Mouse (Mus musculus) ES-E14 (cell line): ENCODE measurements around the gene Nrap. TPM values are rescaled to one million over a fixed set of nuclear protein-coding genes. Genes with fewer than 3 reads are reported as not detected.

Source experiments
- DNase-seq: peaks from one replicate; pipeline ENCODE4 v3.0.0-alpha.2; 2013; ENCODE audit warnings: low read depth, low spot score
- H3K27ac ChIP-seq: 2 replicates; pipeline ENCODE4 v1.5.1; 2012; ENCODE audit warnings: low read depth, mild to moderate bottlenecking, low read length, moderate library complexity, mixed read lengths; ENCODE audit not compliant: poor library complexity, insufficient read depth, severe bottlenecking
- H3K36me3 ChIP-seq: 2 replicates; pipeline ENCODE4 v1.6.1; 2012; ENCODE audit warnings: mild to moderate bottlenecking, low read length, moderate library complexity, mixed read lengths; ENCODE audit not compliant: control insufficient read depth, poor library complexity, insufficient read depth, severe bottlenecking
- H3K4me1 ChIP-seq, 2 experiments: fragments of 150-350 bp in 1 of 2; sonication (generic) in 1 of 2; 2 replicates each; pipeline ENCODE4 v1.6.1; 2012; ENCODE audit warnings: low read length in 2 of 2, mild to moderate bottlenecking in 1 of 2, mixed read lengths in 1 of 2; ENCODE audit not compliant: control insufficient read depth in 2 of 2, insufficient read depth in 2 of 2, poor library complexity in 1 of 2
- H3K4me3 ChIP-seq, 2 experiments: fragments of 150-350 bp in 1 of 2; sonication (generic) in 1 of 2; 2 replicates each; pipeline ENCODE4 v1.5.1; 2012; ENCODE audit warnings: low read length in 2 of 2, low read depth in 1 of 2, mild to moderate bottlenecking in 1 of 2, mixed read lengths in 1 of 2; ENCODE audit not compliant: insufficient read depth in 1 of 2, poor library complexity in 1 of 2, severe bottlenecking in 1 of 2
- H3K9ac ChIP-seq: 2 replicates; pipeline ENCODE4 v1.6.1; 2012; ENCODE audit warnings: low read depth, mild to moderate bottlenecking, low read length, mixed read lengths; ENCODE audit not compliant: poor library complexity, insufficient read depth, severe bottlenecking
- H3K9me3 ChIP-seq: fragments of 150-350 bp; sonication (generic); 2 replicates; pipeline ENCODE4 v1.6.1; 2012; ENCODE audit warnings: low read depth, mild to moderate bottlenecking, low read length; ENCODE audit not compliant: control insufficient read depth, insufficient read depth
- CHD2 ChIP-seq: IDR thresholded peaks from 2 replicates; pipeline ENCODE4 v1.6.1; 2014; ENCODE audit warnings: mild to moderate bottlenecking, low read depth, low read length, inconsistent platforms
- HCFC1 ChIP-seq: IDR thresholded peaks from 2 replicates; pipeline ENCODE4 v1.6.1; 2012; ENCODE audit warnings: low read length, inconsistent platforms, borderline replicate concordance; ENCODE audit not compliant: insufficient read depth
- MAFK ChIP-seq: IDR thresholded peaks from 2 replicates; pipeline ENCODE4 v1.6.1; 2014; ENCODE audit warnings: mild to moderate bottlenecking, low read depth, low read length, inconsistent platforms; ENCODE audit not compliant: insufficient read depth
- ZC3H11A ChIP-seq: IDR thresholded peaks from 2 replicates; pipeline ENCODE4 v1.6.1; 2012; ENCODE audit warnings: low read depth, mild to moderate bottlenecking, inconsistent platforms, low read length, borderline replicate concordance
- ZNF384 ChIP-seq: IDR thresholded peaks from 2 replicates; pipeline ENCODE4 v1.6.1; 2012; ENCODE audit warnings: low read depth, low read length, inconsistent platforms
- in situ Hi-C, 2 experiments: fragments of 600-800 bp; cut with MboI; formaldehyde crosslinking; loops; one replicate each; pipeline ENCODE4 v1.15.1; 2025; ENCODE audit warnings: low sequenced_read_pairs in 2 of 2, inconsistent platforms in 1 of 2; ENCODE audit not compliant: unreplicated experiment in 2 of 2
- total RNA-seq: library from RNA; depleted of rRNA; stranded (reverse); fragments of 300-350 nt; gene quantifications from 2 replicates; pipeline ENCODE4 v1.2.3, GENCODE M21; 2012

Gene Nrap
- total RNA-seq, 1 experiment: 0.09 TPM

DNA sequence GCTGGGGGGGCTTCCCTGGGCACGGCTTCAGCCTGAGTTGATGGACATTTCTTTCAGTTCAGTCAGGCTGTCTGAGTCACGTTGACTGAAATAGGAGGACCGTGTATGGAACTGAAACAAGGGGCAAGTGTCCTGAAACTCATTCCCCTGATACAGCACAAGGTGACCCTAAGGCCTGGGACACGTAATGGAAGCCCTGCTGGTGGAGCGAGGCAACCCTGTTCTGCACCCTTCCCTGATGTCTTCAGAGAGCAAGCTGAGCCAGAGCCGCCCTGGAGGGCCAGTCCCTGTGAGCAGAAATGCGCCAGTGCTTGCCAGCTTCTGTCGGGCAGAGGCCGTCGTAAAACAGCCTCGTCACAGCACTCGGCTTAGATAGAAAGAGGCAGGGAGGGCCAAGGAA is 53.0 kb downstream of the Nrap start:
- no peaks in the 10 kb centered on the region for H3K4me1 ChIP-seq
- H3K4me3 ChIP-seq: no peak overlapping the region
- H3K27ac ChIP-seq: no peak overlapping the region
- in situ Hi-C loops: no loop called here
- no peak overlapping the region for H3K9ac ChIP-seq
- no peaks in the 10 kb centered on the region for H3K9me3 ChIP-seq
- no peaks in the 10 kb centered on the region for H3K36me3 ChIP-seq
- TF ChIP-seq CHD2 (no peak), HCFC1 (no peak), ZC3H11A (no peak), MAFK (no peak), ZNF384 (no peak)
- no peak for DNase-seq

DNA sequence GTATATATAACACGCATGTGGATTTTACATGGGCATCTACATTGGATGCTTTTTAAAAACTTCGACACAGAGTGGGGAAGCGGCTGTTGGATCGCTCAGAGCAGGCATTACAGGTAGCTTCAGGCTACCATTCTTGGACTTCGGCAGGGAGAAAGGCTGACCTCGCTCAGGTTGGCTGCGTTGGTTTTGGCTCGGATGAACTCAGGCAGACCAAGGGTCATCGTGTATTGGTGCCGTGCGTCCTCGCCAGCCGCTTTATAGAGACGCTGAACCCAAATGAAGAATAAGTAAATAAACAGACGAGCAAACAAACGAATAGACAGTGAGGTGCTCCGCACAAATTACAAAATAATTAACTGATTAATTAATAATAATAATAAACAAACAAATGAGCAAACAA is 53.5 kb downstream of the Nrap start:
- no peaks in the 10 kb centered on the region for H3K4me1 ChIP-seq
- no peaks in the 10 kb centered on the region for H3K36me3 ChIP-seq
- no peak for DNase-seq
- H3K9me3 ChIP-seq: no peaks in the 10 kb centered on the region
- no peak overlapping the region for H3K9ac ChIP-seq
- H3K27ac ChIP-seq: no peak overlapping the region
- TF ChIP-seq ZC3H11A: no peak
- TF ChIP-seq MAFK: no peak
- TF ChIP-seq ZNF384: no peak
- no peak for TF ChIP-seq CHD2
- TF ChIP-seq HCFC1: no peak
- in situ Hi-C loops: no loop called here
- H3K4me3 ChIP-seq: no peak overlapping the region

DNA sequence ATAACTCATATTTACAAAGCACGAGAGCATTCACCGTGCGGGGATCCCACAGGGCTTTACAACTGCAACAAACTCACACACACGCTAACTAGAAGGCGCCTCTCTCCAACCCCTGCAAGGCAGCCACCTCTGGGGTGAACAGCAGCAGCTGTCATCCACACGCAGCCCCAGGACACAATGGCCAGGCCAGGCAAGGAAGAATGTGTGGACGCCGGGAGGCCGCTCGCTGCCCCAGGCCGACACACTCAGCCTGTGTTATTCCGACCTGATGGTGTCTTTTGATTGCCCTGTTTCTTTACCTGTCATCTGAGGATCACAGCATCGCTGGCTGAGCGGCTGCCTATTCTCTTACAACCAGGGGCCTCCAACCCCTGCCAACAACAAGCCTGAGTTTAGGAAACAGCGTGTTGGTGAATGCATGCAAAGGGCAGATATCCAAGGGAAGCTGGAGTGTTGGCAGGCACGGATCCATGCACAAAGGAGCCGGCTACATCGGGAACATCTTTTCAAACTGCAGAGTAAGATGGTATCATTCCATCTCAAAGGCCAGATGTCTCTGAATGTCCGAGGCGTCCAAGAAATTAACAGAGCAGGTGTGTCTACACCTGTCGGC is 63.5 kb downstream of the Nrap start:
- Histone ChIP-seq H3K36me3 (no peaks in the 10 kb centered on the region), H3K9me3 (no peaks in the 10 kb centered on the region), H3K27ac (no peak overlapping the region), H3K4me3 (no peak overlapping the region), H3K4me1 (no peaks in the 10 kb centered on the region), H3K9ac (no peak overlapping the region)
- DNase-seq: no peak
- TF ChIP-seq CHD2: no peak
- TF ChIP-seq ZC3H11A: no peak
- TF ChIP-seq HCFC1: no peak
- TF ChIP-seq ZNF384: no peak
- no peak for TF ChIP-seq MAFK
- in situ Hi-C loops: no loop called here

- Histone ChIP-seq H3K4me3 (no peak overlapping the region), H3K9ac (no peak overlapping the region), H3K9me3 (no peaks in the 10 kb centered on the region), H3K4me1 (no peaks in the 10 kb centered on the region), H3K27ac (no peak overlapping the region), H3K36me3 (no peaks in the 10 kb centered on the region)
- DNase-seq: no peak
- TF ChIP-seq MAFK (no peak), CHD2 (no peak), ZNF384 (no peak), ZC3H11A (no peak), HCFC1 (no peak)
- in situ Hi-C loops: no loop called here
Observed at GRCm38 (mm10) chr19:56325676-56326075, 64.2 kb downstream of the Nrap start.
